Mouse (Mus musculus) liver, postnatal 0 days (tissue): ENCODE measurements around the gene Rtca. TPM values are rescaled to one million over a fixed set of nuclear protein-coding genes. Genes with fewer than 3 reads are reported as not detected.

Experiments
- ATAC-seq: fragments of 200-750 bp; cut with Nextera tagmentation; 2 replicates; pipeline ENCODE4 v1.8.0; 2017; ENCODE audit warnings: mild to moderate bottlenecking, moderate library complexity
- DNase-seq: peaks from one replicate; pipeline ENCODE4 v3.0.0-alpha.2; 2016
- H3K27ac ChIP-seq: fragments of 300-500 bp; sonication (generic); 2 replicates; pipeline ENCODE4 v1.5.1; 2014; ENCODE audit warnings: antibody characterized with exemption, moderate library complexity, mild to moderate bottlenecking, low read depth
- H3K27me3 ChIP-seq: fragments of 300-500 bp; sonication (generic); 2 replicates; pipeline ENCODE4 v1.6.1; 2014; ENCODE audit warnings: low read length, control low read depth, mixed read lengths; ENCODE audit not compliant: insufficient read depth
- H3K36me3 ChIP-seq: fragments of 300-500 bp; sonication (generic); replicated peaks from 2 replicates; pipeline ENCODE4 v1.6.1; 2014; ENCODE audit warnings: mild to moderate bottlenecking, control low read depth, low read length, moderate library complexity, mixed read lengths; ENCODE audit not compliant: insufficient read depth
- H3K4me1 ChIP-seq: fragments of 300-500 bp; sonication (generic); 2 replicates; pipeline ENCODE4 v1.6.1; 2014; ENCODE audit warnings: antibody characterized with exemption, mild to moderate bottlenecking, control low read depth; ENCODE audit not compliant: insufficient read depth
- H3K4me2 ChIP-seq: fragments of 300-500 bp; sonication (generic); 2 replicates; pipeline ENCODE4 v1.6.1; 2014; ENCODE audit warnings: low read depth, mild to moderate bottlenecking, low read length, moderate library complexity, mixed read lengths
- H3K4me3 ChIP-seq: fragments of 300-500 bp; sonication (generic); 2 replicates; pipeline ENCODE4 v1.5.1; 2014; ENCODE audit warnings: low read depth, low read length
- H3K9ac ChIP-seq: fragments of 300-500 bp; sonication (generic); replicated peaks from 2 replicates; pipeline ENCODE4 v1.6.1; 2014; ENCODE audit warnings: mild to moderate bottlenecking, moderate library complexity
- H3K9me3 ChIP-seq: fragments of 300-500 bp; sonication (generic); 2 replicates; pipeline ENCODE4 v1.6.1; 2016; ENCODE audit warnings: mild to moderate bottlenecking, control low read depth, low read length, mixed read lengths
- CTCF ChIP-seq: sonication (generic); IDR thresholded peaks from 2 replicates; pipeline ENCODE4 v1.5.1; 2016; ENCODE audit warnings: antibody characterized with exemption, low read depth
- EP300 ChIP-seq: IDR thresholded peaks from 2 replicates; pipeline ENCODE4 v1.6.1; 2016; ENCODE audit warnings: antibody characterized with exemption, low read depth, mild to moderate bottlenecking
- WGBS: fragments of 180-500 bp; shearing (Covaris S2); extraction: QIAGEN DNeasy Blood & Tissue Kit; methylation state at CpG from one replicate; pipeline ENCODE4 v1.1.7; 2014; ENCODE audit not compliant: insufficient replicate concordance; 5-methylcytosine and 5-hydroxymethylcytosine counted together
- polyA plus RNA-seq: library from polyadenylated mRNA; unstranded; fragments of >200 nt; fragmentation: Nextera tagmentation; extraction: Ambion mirVana; gene quantifications from 2 replicates; pipeline ENCODE4 v1.2.1, GENCODE M21; 2015

Gene Rtca
- polyA plus RNA-seq, 1 experiment from 2014 or later: 20.3 TPM

GRCm38 (mm10) chr3:116536428-116537199 lies 28.6 kb upstream of the Rtca start:
- H3K9ac ChIP-seq: no peak overlapping the region
- DNase-seq: peak; percentile 54

DNA sequence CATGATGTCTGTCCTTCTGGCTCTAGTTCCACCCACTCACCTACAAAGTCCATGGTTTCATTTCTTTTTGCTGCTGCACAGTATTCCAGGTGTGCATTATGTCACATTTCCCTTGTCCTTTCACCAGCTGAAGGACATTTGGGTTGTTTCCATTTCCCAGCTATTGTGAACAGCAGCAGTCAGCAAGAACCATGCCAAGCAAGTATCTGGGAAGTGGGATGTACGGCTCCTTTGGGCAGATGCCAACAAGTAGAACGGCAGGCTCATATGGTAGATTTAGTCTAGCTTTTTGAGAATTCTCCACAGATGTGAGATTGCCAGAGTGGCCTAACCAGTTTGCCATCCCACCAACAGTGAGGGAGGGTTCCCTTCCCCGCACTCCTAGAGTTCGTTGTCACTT lies 22.8 kb upstream of the Rtca start:
- Histone ChIP-seq H3K27me3 (no peaks in the 10 kb centered on the region), H3K27ac (no peak overlapping the region), H3K36me3 (peaks cover 14% of the 10 kb centered on the region), H3K4me2 (no peak overlapping the region), H3K4me1 (no peaks in the 10 kb centered on the region), H3K4me3 (no peak overlapping the region), H3K9ac (no peak overlapping the region), H3K9me3 (no peaks in the 10 kb centered on the region)
- no peak for TF ChIP-seq CTCF
- no peak for TF ChIP-seq EP300
- DNase-seq: no peak
- WGBS: 82% methylated on average over 4 of the region's 4 CpGs
- no peak for ATAC-seq

More at GRCm38 (mm10) chr3:116536428-116537199, 28.6 kb upstream of the Rtca start:
- 41% methylated on average over 16 of the region's 16 CpGs for WGBS
- TF ChIP-seq CTCF: no peak
- TF ChIP-seq EP300: 0 out of 2 replicates have a peak, but pooled peaks have one; percentile 21
- Histone ChIP-seq H3K4me2 (peak overlapping the region; percentile 26; the same call in 1 of the 2 replicates), H3K27me3 (no peaks in the 10 kb centered on the region), H3K36me3 (peaks cover 27% of the 10 kb centered on the region), H3K4me3 (no peak overlapping the region), H3K9me3 (no peaks in the 10 kb centered on the region), H3K4me1 (no peaks in the 10 kb centered on the region), H3K27ac (no peak overlapping the region)
- peak; percentile 66 for ATAC-seq

GRCm38 (mm10) chr3:116529741-116530140 lies 21.7 kb upstream of the Rtca start:
- peaks cover 4% of the 10 kb centered on the region for H3K36me3 ChIP-seq
- no peak overlapping the region for H3K4me3 ChIP-seq
- TF ChIP-seq EP300: no peak
- H3K9ac ChIP-seq: no peak overlapping the region
- 83% methylated on average over 2 of the region's 5 CpGs for WGBS
- no peak overlapping the region for H3K4me2 ChIP-seq
- no peaks in the 10 kb centered on the region for H3K27me3 ChIP-seq
- no peak for DNase-seq
- ATAC-seq: peak; percentile 49; the same call in 1 of the 2 replicates
- H3K4me1 ChIP-seq: no peaks in the 10 kb centered on the region
- H3K27ac ChIP-seq: no peak overlapping the region
- no peaks in the 10 kb centered on the region for H3K9me3 ChIP-seq

- Histone ChIP-seq H3K27ac (no peak overlapping the region), H3K4me2 (no peak overlapping the region), H3K27me3 (no peaks in the 10 kb centered on the region), H3K36me3 (0 out of 2 replicates have a peak, but pooled peaks cover 4% of the 10 kb centered on the region), H3K4me3 (no peak overlapping the region), H3K9ac (no peak overlapping the region), H3K9me3 (no peaks in the 10 kb centered on the region), H3K4me1 (no peaks in the 10 kb centered on the region)
- DNase-seq: no peak
- no peak for TF ChIP-seq CTCF
- no peak for TF ChIP-seq EP300
- WGBS: 71% methylated on average over 12 of the region's 12 CpGs
- ATAC-seq: peak; percentile 59
Measured at GRCm38 (mm10) chr3:116520141-116520761, 12.2 kb upstream of the Rtca start.

GRCm38 (mm10) chr3:116512904-116513716 lies 5.1 kb upstream of the Rtca start, which contains the start of gene Dbt:
TSS of gene Dbt (plus strand) at chr3:116513070.
- H3K4me1 ChIP-seq: peaks cover 21% of the 10 kb centered on the region; the same call in 1 of the 2 replicates
- H3K27ac ChIP-seq: peak within 1 kb of the TSS; percentile 91
- H3K9ac ChIP-seq: peak within 1 kb of the TSS; percentile 74
- 2% methylated on average over 36 of the region's 36 CpGs for WGBS
- H3K36me3 ChIP-seq: no peaks in the 10 kb centered on the region
- TF ChIP-seq CTCF (no peak), EP300 (peak; percentile 78; the same call in 1 of the 2 replicates)
- no peaks in the 10 kb centered on the region for H3K9me3 ChIP-seq
- no peaks in the 10 kb centered on the region for H3K27me3 ChIP-seq
- DNase-seq (peak; percentile 87), ATAC-seq (peak; percentile 88)
- H3K4me3 ChIP-seq: peak within 1 kb of the TSS; percentile 69
- peak within 1 kb of the TSS; percentile 83 for H3K4me2 ChIP-seq
